Mouse (Mus musculus) cerebellum, postnatal 4 days (tissue): ENCODE data around the gene P2rx5.

Experiments used
- DNase-seq, 2 experiments: peaks; one replicate each; pipeline ENCODE4 v3.0.0; 2022; ENCODE audit warnings: low spot score in 2 of 2, mixed read lengths in 1 of 2

The P2rx5 gene

GRCm38 (mm10) chr11:73159957-73160810 lies at the start of gene P2rx5:
TSS of gene P2rx5 (plus strand) at chr11:73160421.
- DNase-seq = peak in 1 of 2 experiments; percentile 23

GRCm38 (mm10) chr11:73111414-73111813 lies 48.8 kb upstream of the P2rx5 start:
- no peak for DNase-seq

- DNase-seq = no peak
Measured at GRCm38 (mm10) chr11:73126495-73126894, 33.7 kb upstream of the P2rx5 start.

- DNase-seq = no peak
Measured at GRCm38 (mm10) chr11:73131020-73131419, 29.2 kb upstream of the P2rx5 start.

GRCm38 (mm10) chr11:73132999-73133398 lies 27.2 kb upstream of the P2rx5 start:
- DNase-seq = no peak

GRCm38 (mm10) chr11:73134222-73134621 lies 26.0 kb upstream of the P2rx5 start:
- DNase-seq = no peak

GRCm38 (mm10) chr11:73136587-73136986 lies 23.6 kb upstream of the P2rx5 start:
- DNase-seq = no peak

- DNase-seq = no peak
Measured at GRCm38 (mm10) chr11:73137116-73137515, 23.1 kb upstream of the P2rx5 start.

GRCm38 (mm10) chr11:73137591-73138501 lies 22.4 kb upstream of the P2rx5 start, which contains the start of gene Haspin:
TSS of gene Haspin (minus strand) at chr11:73138294.
- peak; percentile 85 to 94 for DNase-seq

- no peak for DNase-seq
Measured at GRCm38 (mm10) chr11:73144261-73144681, 15.9 kb upstream of the P2rx5 start.

- no peak for DNase-seq
Measured at GRCm38 (mm10) chr11:73146026-73146974, 13.9 kb upstream of the P2rx5 start.

- DNase-seq = no peak
Measured at GRCm38 (mm10) chr11:73146975-73147365, 13.3 kb upstream of the P2rx5 start.

- DNase-seq = no peak
Measured at GRCm38 (mm10) chr11:73148209-73148608, 12.0 kb upstream of the P2rx5 start.

GRCm38 (mm10) chr11:73155071-73155470 lies 5.2 kb upstream of the P2rx5 start:
- DNase-seq = no peak

- DNase-seq = no peak
Measured at GRCm38 (mm10) chr11:73160811-73161200, 585 bp downstream of the P2rx5 start.

- DNase-seq = no peak
Measured at GRCm38 (mm10) chr11:73161616-73162015, 1.4 kb downstream of the P2rx5 start.

- no peak for DNase-seq
Measured at GRCm38 (mm10) chr11:73162284-73162683, 2.1 kb downstream of the P2rx5 start.

GRCm38 (mm10) chr11:73168071-73168470 lies 7.8 kb downstream of the P2rx5 start:
- no peak for DNase-seq

GRCm38 (mm10) chr11:73168576-73168975 lies 8.4 kb downstream of the P2rx5 start:
- no peak for DNase-seq

- DNase-seq = peak in 1 of 2 experiments; percentile 60
Measured at GRCm38 (mm10) chr11:73169231-73169630, 9.0 kb downstream of the P2rx5 start.

- no peak for DNase-seq
Measured at GRCm38 (mm10) chr11:73172186-73172585, 12.0 kb downstream of the P2rx5 start.
